Mouse (Mus musculus) embryo, embryonic 11.5 days (tissue): Measurements from ENCODE around the gene Dennd5b.
"Not testable (repeated sequence)": the region's sequence is repeated elsewhere in the genome, so short reads cannot be mapped to it uniquely, and the experiment has no call there.

Experiments used
- DNase-seq: peaks from one replicate; pipeline ENCODE4 v3.0.0-alpha.2; 2012; ENCODE audit warnings: low read depth, low spot score

Dennd5b gene

GRCm38 (mm10) chr6:149101076-149101942 is at the start of gene Dennd5b:
Gene Dennd5b, minus strand, starts transcription at chr6:149101680.
- peak; percentile 63 for DNase-seq

GRCm38 (mm10) chr6:149148436-149149229 is 47.2 kb upstream of the Dennd5b start:
- no peak for DNase-seq

GRCm38 (mm10) chr6:149145143-149145542 is 43.7 kb upstream of the Dennd5b start:
- DNase-seq, result no peak

- DNase-seq, result peak; percentile 82
These were observed 40.1 kb upstream of the Dennd5b start for GRCm38 (mm10) chr6:149141393-149142173.

GRCm38 (mm10) chr6:149139471-149139870 is 38.0 kb upstream of the Dennd5b start, which contains the start of gene Etfbkmt:
Gene Etfbkmt, plus strand, starts transcription at chr6:149139849.
- no peak for DNase-seq

- DNase-seq, result no peak
These were observed 37.5 kb upstream of the Dennd5b start for GRCm38 (mm10) chr6:149139011-149139410.

GRCm38 (mm10) chr6:149137936-149138335 is 36.5 kb upstream of the Dennd5b start:
- DNase-seq, result no peak

GRCm38 (mm10) chr6:149135631-149136030 is 34.2 kb upstream of the Dennd5b start:
- no peak for DNase-seq

GRCm38 (mm10) chr6:149134391-149135150 is 33.1 kb upstream of the Dennd5b start:
- no peak for DNase-seq

GRCm38 (mm10) chr6:149132311-149133077 is 31.0 kb upstream of the Dennd5b start:
- no peak for DNase-seq

- DNase-seq, result no peak
These were observed 29.6 kb upstream of the Dennd5b start for GRCm38 (mm10) chr6:149131111-149131510.

GRCm38 (mm10) chr6:149129870-149130269 is 28.4 kb upstream of the Dennd5b start, which contains the start of gene Gm10203:
Gene Gm10203, plus strand, starts transcription at chr6:149130170.
- not testable (repeated sequence) for DNase-seq

- DNase-seq, result no peak
These were observed 25.2 kb upstream of the Dennd5b start for GRCm38 (mm10) chr6:149126675-149127074.

- no peak for DNase-seq
These were observed 21.6 kb upstream of the Dennd5b start for GRCm38 (mm10) chr6:149123042-149123441.

- DNase-seq, result peak; percentile 59
These were observed 18.4 kb upstream of the Dennd5b start for GRCm38 (mm10) chr6:149119853-149120252.

GRCm38 (mm10) chr6:149118935-149119334 is 17.5 kb upstream of the Dennd5b start:
- no peak for DNase-seq

GRCm38 (mm10) chr6:149116992-149117391 is 15.5 kb upstream of the Dennd5b start:
- DNase-seq, result no peak

- DNase-seq, result no peak
These were observed 7.4 kb upstream of the Dennd5b start for GRCm38 (mm10) chr6:149108909-149109308.

GRCm38 (mm10) chr6:149107615-149108014 is 6.1 kb upstream of the Dennd5b start:
- DNase-seq, result no peak

GRCm38 (mm10) chr6:149103451-149103850 is 2.0 kb upstream of the Dennd5b start:
- DNase-seq, result no peak
